Mouse (Mus musculus) stomach, embryonic 14.5 days (tissue): Measurements from ENCODE around the gene Zbtb8a. TPM values are rescaled to one million over a fixed set of nuclear protein-coding genes. Genes with fewer than 3 reads are reported as not detected.

Experiments
- ATAC-seq: fragments of 200-750 bp; cut with Nextera tagmentation; 2 replicates; pipeline ENCODE4 v1.8.0; 2017; ENCODE audit warnings: low read depth, moderate TSS enrichment; ENCODE audit not compliant: insufficient number of reproducible peaks, insufficient read depth, low FRiP score
- H3K27ac ChIP-seq: fragments of 300-500 bp; sonication (generic); 2 replicates; pipeline ENCODE4 v1.5.1; 2014; ENCODE audit warnings: mild to moderate bottlenecking, low read length, moderate library complexity, mixed read lengths
- H3K27me3 ChIP-seq: fragments of 300-500 bp; sonication (generic); 2 replicates; pipeline ENCODE4 v1.6.1; 2014; ENCODE audit warnings: low read length, control low read depth, mixed read lengths; ENCODE audit not compliant: control insufficient read depth, insufficient read depth
- H3K36me3 ChIP-seq: fragments of 300-500 bp; sonication (generic); 2 replicates; pipeline ENCODE4 v1.6.1; 2014; ENCODE audit warnings: mild to moderate bottlenecking, control low read depth, low read length, moderate library complexity, mixed read lengths; ENCODE audit not compliant: control insufficient read depth, insufficient read depth
- H3K4me1 ChIP-seq: fragments of 300-500 bp; sonication (generic); 2 replicates; pipeline ENCODE4 v1.6.1; 2014; ENCODE audit warnings: low read length, control low read depth, mixed read lengths; ENCODE audit not compliant: control insufficient read depth, insufficient read depth
- H3K4me2 ChIP-seq: fragments of 300-500 bp; sonication (generic); replicated peaks from 2 replicates; pipeline ENCODE4 v1.6.1; 2014; ENCODE audit warnings: low read depth, low read length, control low read depth
- H3K4me3 ChIP-seq: fragments of 300-500 bp; sonication (generic); 2 replicates; pipeline ENCODE4 v1.5.1; 2014; ENCODE audit warnings: low read depth, low read length, control low read depth
- H3K9ac ChIP-seq: fragments of 300-500 bp; sonication (generic); replicated peaks from 2 replicates; pipeline ENCODE4 v1.6.1; 2014; ENCODE audit warnings: low read depth, mild to moderate bottlenecking, control low read depth, low read length, moderate library complexity, mixed read lengths
- H3K9me3 ChIP-seq: fragments of 300-500 bp; sonication (generic); 2 replicates; pipeline ENCODE4 v1.6.1; 2016; ENCODE audit warnings: low read depth, low read length, control low read depth; ENCODE audit not compliant: control insufficient read depth
- WGBS: fragments of 180-500 bp; shearing (Covaris S2); extraction: QIAGEN DNeasy Blood & Tissue Kit; methylation state at CpG from one replicate; pipeline ENCODE4 v1.1.7; 2014; 5-methylcytosine and 5-hydroxymethylcytosine counted together
- polyA plus RNA-seq: library from polyadenylated mRNA; unstranded; fragments of >200 nt; fragmentation: Nextera tagmentation; extraction: Ambion mirVana; gene quantifications from 2 replicates; pipeline ENCODE4 v1.2.1, GENCODE M21; 2014

Zbtb8a gene
- polyA plus RNA-seq, 1 experiment from 2014 or later = 14.1 TPM

DNA sequence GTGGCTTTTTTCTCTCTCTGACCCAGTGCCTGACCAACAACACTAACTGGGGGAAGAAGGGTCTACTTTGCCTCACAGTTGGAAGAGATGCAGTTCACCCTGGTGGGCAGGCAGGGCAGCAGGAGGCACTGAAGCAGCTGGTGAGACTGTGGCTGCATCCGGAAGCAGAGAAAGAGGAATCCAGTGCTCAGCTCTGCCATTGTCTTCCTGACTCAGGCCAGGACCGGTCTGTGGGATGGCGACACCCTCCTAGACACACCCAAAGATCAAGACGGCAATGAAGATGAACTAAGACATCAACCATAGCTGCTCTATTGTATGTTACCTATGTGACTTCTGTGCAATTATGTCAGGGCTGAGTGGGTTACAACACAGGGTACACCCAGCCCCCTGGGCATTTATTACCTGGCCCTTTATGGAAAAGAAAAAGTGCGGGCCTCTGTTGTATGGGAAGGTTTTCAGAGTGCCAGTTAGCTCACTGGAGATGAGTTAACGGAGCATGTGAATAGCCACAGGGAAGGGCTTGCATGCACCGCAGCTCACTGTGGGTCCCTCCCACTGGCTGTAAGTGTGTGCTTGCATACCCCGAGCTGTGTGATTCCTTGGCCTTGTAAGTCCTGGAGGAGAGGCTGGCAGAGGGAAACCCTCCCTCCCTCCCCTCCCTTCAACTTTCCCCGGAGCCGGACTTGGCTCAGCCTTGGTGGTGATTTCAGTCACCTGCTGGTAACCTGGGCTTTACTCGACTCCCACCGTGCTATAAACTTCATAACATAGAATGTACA lies 16.4 kb upstream of the Zbtb8a start:
- no peaks in the 10 kb centered on the region for H3K9me3 ChIP-seq
- H3K27ac ChIP-seq = 0 out of 2 replicates have a peak overlapping the region, but pooled peaks have one; percentile 17
- H3K4me3 ChIP-seq = no peak overlapping the region
- H3K9ac ChIP-seq = no peak overlapping the region
- H3K4me2 ChIP-seq = no peak overlapping the region
- no peaks in the 10 kb centered on the region for H3K27me3 ChIP-seq
- H3K36me3 ChIP-seq = no peaks in the 10 kb centered on the region
- WGBS = 41% methylated on average over 12 of the region's 12 CpGs
- 0 out of 2 replicates have a peak, but pooled peaks have one; percentile 49 for ATAC-seq
- H3K4me1 ChIP-seq = 0 out of 2 replicates have a peak, but pooled peaks cover 7% of the 10 kb centered on the region

GRCm38 (mm10) chr4:129390936-129391557 lies 13.1 kb upstream of the Zbtb8a start:
- ATAC-seq = no peak
- no peaks in the 10 kb centered on the region for H3K9me3 ChIP-seq
- H3K9ac ChIP-seq = no peak overlapping the region
- no peak overlapping the region for H3K4me2 ChIP-seq
- no peak overlapping the region for H3K27ac ChIP-seq
- no peaks in the 10 kb centered on the region for H3K27me3 ChIP-seq
- H3K4me3 ChIP-seq = no peak overlapping the region
- 61% methylated on average over 7 of the region's 7 CpGs for WGBS
- 0 out of 2 replicates have a peak, but pooled peaks cover 7% of the 10 kb centered on the region for H3K4me1 ChIP-seq
- H3K36me3 ChIP-seq = no peaks in the 10 kb centered on the region

- WGBS = 83% methylated on average over 14 of the region's 14 CpGs
- H3K4me2 ChIP-seq = no peak overlapping the region
- H3K27me3 ChIP-seq = no peaks in the 10 kb centered on the region
- H3K36me3 ChIP-seq = no peaks in the 10 kb centered on the region
- 0 out of 2 replicates have a peak, but pooled peaks cover 7% of the 10 kb centered on the region for H3K4me1 ChIP-seq
- no peak overlapping the region for H3K4me3 ChIP-seq
- H3K9me3 ChIP-seq = no peaks in the 10 kb centered on the region
- H3K9ac ChIP-seq = no peak overlapping the region
- H3K27ac ChIP-seq = no peak overlapping the region
- ATAC-seq = no peak
These were observed 12.4 kb upstream of the Zbtb8a start for GRCm38 (mm10) chr4:129390216-129390743.

GRCm38 (mm10) chr4:129388404-129388803 lies 10.5 kb upstream of the Zbtb8a start:
- H3K27me3 ChIP-seq = no peaks in the 10 kb centered on the region
- H3K9ac ChIP-seq = no peak overlapping the region
- 80% methylated on average over 5 of the region's 5 CpGs for WGBS
- H3K4me2 ChIP-seq = no peak overlapping the region
- no peak for ATAC-seq
- H3K4me1 ChIP-seq = peaks cover 4% of the 10 kb centered on the region; the same call in 1 of the 2 replicates
- no peaks in the 10 kb centered on the region for H3K36me3 ChIP-seq
- no peak overlapping the region for H3K4me3 ChIP-seq
- no peaks in the 10 kb centered on the region for H3K9me3 ChIP-seq
- H3K27ac ChIP-seq = no peak overlapping the region

DNA sequence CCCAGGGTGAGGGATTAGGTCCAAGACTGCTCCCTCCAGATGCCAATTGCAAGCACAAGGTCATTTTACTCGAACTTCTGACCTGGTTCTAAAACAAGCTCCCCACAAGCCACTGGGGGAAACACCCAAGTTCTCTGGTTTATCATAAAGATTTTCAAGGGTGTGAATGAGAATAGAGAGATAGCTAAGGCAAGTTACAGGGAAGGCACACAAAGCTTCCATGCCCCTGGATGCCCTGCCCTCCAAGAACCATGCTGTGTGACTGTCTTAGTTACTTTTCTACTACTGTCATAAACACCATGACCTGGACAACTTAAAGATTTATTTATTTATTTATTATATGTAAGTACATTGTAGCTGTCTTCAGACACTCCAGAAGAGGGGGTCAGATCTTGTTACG lies 9.1 kb upstream of the Zbtb8a start:
- H3K27me3 ChIP-seq = no peaks in the 10 kb centered on the region
- WGBS = 68% methylated on average over 1 of the region's 2 CpGs

DNA sequence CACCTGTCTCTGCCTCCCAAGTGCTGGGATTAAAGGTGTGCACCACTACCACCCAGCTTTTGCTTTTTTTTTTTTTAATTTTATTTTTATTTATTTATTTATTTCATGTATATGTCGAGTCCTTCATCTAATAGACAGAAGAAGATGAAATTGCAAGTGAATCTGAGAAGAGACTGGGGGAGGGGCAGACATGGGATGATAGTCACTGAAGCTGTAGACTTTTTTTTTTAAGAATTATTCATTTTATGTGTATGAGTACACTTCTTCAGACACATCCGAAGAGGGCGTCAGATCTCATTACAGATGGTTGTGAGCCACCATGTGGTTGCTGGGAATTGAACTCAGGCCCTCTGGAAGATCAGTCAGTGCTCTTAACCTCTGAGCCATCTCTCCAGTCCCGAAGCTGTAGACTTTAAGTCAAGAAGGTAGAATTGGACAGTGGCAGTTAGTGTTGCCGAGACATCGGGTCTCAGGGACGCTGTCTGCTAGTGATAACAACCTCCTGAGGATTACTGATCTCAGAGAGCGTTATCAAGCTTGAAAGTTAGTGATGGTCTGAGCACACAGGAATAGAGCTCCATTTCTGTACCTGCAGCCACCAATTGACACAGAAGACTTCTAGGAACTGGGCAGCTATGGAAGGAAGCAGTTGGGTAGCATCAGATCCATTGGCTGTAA lies 8.5 kb upstream of the Zbtb8a start:
- no peak overlapping the region for H3K4me2 ChIP-seq
- no peak for ATAC-seq
- no peaks in the 10 kb centered on the region for H3K36me3 ChIP-seq
- WGBS = 88% methylated on average over 8 of the region's 8 CpGs
- H3K9ac ChIP-seq = no peak overlapping the region
- no peaks in the 10 kb centered on the region for H3K9me3 ChIP-seq
- peaks cover 4% of the 10 kb centered on the region; the same call in 1 of the 2 replicates for H3K4me1 ChIP-seq
- no peaks in the 10 kb centered on the region for H3K27me3 ChIP-seq
- H3K27ac ChIP-seq = no peak overlapping the region
- H3K4me3 ChIP-seq = no peak overlapping the region

More for the DNA sequence above, 9.1 kb upstream of the Zbtb8a start:
- Histone ChIP-seq H3K9ac (no peak overlapping the region), H3K27ac (no peak overlapping the region), H3K4me1 (peaks cover 4% of the 10 kb centered on the region; the same call in 1 of the 2 replicates), H3K4me2 (no peak overlapping the region), H3K9me3 (no peaks in the 10 kb centered on the region), H3K36me3 (no peaks in the 10 kb centered on the region), H3K4me3 (no peak overlapping the region)
- ATAC-seq = no peak

- Histone ChIP-seq H3K4me2 (no peak overlapping the region), H3K27me3 (no peaks in the 10 kb centered on the region), H3K9me3 (no peaks in the 10 kb centered on the region), H3K36me3 (no peaks in the 10 kb centered on the region), H3K9ac (no peak overlapping the region), H3K4me1 (peaks cover 4% of the 10 kb centered on the region; the same call in 1 of the 2 replicates), H3K4me3 (no peak overlapping the region), H3K27ac (no peak overlapping the region)
- ATAC-seq = no peak
- 86% methylated on average over 11 of the region's 11 CpGs for WGBS
These were observed 7.8 kb upstream of the Zbtb8a start for GRCm38 (mm10) chr4:129385685-129386084.

GRCm38 (mm10) chr4:129384440-129384839 lies 6.5 kb upstream of the Zbtb8a start:
- Histone ChIP-seq H3K4me1 (peaks cover 4% of the 10 kb centered on the region; the same call in 1 of the 2 replicates), H3K27me3 (no peaks in the 10 kb centered on the region), H3K27ac (peak overlapping the region; percentile 59; the same call in 1 of the 2 replicates), H3K9ac (no peak overlapping the region), H3K4me2 (no peak overlapping the region), H3K4me3 (no peak overlapping the region), H3K36me3 (no peaks in the 10 kb centered on the region), H3K9me3 (no peaks in the 10 kb centered on the region)
- ATAC-seq = peak; percentile 78; the same call in 1 of the 2 replicates
- WGBS = 7% methylated on average over 6 of the region's 6 CpGs
